Mouse (Mus musculus): Measurements from ENCODE around the gene Ogg1.

The Ogg1 gene

DNA sequence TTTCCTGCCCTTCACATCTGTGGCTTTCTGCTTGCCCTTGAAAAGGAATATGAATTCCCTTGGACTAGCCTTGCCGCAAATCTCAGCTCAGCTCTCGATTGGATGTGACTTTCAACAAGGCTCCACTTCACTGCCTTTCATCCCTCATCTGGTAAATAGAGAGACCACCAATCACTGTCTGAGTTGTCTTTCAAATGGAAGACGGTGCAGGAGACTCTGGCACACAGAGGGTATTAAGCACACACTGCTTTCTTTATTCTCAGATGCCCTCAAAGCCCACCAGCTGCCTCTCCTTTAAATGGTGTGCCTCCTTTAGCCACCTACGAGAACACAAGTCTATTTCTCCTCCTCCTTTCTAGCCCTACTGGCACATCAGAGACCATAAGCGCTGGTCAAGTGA lies 41.8 kb downstream of the Ogg1 start:
- no peak for DNase-seq (ENCODE audit: low read depth, low spot score)

DNA sequence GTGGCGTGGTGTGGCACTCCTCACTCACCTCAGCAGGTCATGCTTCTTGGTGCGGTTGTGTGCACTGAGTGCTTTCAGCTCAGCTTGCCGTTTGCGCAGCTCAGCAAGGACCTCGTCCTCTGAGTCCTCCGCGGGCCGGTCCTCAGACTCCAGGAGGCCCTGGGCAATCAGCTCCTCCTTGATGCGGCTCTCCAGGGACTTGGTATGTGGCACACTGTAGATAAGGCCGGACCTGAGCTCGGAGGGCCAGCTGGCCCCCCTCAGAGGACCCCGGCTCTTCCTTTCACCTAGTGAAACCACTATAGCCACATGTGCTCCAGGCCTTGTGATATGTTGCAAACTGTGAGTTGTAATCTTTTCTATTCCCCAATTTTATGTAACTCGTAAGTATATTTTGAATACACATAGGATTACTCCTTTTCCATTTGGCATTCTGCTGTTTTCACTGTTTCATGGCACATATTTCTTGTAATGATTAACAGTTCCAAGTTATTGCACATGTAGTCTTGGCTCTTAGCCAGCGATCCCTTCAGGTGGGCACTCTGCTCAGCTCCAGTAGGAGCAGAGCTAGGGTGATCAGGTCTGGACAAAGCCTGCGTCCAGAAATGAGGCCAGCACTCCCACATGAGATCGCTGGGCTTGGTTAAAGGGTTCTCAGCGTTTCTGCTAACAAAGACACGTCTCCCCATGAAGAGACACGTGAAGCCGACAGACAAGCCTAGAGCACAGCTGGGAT lies 43.6 kb downstream of the Ogg1 start:
- no peak for DNase-seq (ENCODE audit: low read depth, low spot score)

DNA sequence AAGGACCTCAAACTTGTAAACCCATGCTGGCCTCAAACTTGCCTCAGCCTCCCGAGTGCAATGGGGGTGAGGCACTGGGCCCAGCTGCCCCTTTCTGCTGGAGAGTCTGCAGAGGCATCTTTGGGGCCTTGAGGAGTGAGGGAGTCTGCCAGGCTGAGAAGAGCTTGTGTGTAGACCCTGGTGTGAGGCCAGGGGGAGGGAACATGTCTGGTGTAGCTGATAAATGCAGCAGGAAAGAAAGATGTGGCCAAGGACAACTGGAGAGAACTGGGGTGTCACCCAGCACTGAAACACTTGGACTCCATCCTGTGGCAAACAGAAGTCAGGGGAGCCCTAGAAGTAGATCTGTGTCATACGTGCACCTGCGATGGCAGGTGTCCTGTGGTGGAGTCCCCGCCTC lies 46.7 kb downstream of the Ogg1 start:
- DNase-seq (ENCODE audit: low read depth, low spot score), result no peak

DNA sequence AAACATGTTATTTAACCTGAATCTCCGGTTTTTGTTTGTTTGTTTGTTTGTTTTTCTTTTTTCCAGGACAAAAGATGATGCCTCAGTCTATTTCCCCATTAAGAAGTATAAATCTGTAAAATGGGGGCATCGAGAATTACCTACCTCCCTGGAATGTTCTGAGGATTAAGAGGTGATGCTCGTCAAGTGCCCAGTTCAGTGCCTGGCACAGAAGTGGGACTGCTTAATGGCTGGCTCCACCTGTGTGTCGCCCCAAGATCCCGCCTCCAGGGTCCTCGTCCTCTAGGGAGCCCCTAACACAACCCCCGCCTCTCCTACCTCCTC lies 50.4 kb downstream of the Ogg1 start:
- DNase-seq (ENCODE audit: low read depth, low spot score), result no peak

DNA sequence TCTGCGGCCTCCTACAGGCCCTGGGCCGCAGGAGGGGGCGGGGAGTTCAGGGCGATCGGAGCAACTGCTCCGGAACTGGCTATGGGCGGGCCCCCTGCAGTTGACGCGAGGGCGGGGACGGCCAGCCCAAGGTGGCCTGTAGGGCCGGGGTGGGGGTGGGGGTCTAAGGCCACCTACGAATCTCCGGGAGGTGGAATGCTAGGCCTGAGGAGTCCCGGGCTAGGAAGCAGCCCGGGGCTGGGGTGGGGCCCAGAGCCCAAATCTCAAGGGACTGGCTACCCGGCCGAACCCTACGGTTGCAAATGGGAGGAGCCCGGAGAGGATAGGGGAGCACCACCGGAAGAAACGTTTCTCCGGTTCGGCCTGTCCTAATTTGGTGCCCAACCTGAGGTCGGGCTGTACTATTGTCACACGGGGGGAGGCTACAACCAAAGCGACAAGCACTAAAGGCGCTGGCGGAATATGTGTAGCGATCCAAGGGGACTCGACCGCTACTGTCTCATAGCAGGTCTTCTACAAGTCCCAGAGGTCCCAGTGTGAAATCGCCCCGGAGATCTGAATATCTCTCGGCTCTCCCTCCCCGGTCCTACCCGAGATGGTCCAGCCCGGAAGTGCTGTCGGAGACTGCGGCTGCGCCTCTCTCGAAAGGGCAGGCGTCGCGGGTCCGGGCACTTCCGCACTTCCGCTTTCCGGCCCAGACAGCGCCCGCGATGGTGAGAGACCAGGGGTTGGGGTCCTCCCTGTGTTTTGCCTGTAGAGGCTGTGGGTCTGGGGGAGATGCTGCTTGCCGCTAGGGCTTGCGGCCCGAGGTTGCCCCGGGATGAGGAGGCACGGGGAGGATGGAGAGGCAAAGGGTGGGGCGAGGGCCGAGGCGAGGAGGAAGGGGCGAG lies 51.0 kb downstream of the Ogg1 start, which contains the start of the genes Tada3 and Arpc4:
TSS of gene Tada3 (minus strand) at position 388 of the 890 bp plus-strand sequence.
TSS of gene Arpc4 (plus strand) at position 620 of the 890 bp plus-strand sequence.
- peak; percentile 95 for DNase-seq (ENCODE audit: low read depth, low spot score)

DNA sequence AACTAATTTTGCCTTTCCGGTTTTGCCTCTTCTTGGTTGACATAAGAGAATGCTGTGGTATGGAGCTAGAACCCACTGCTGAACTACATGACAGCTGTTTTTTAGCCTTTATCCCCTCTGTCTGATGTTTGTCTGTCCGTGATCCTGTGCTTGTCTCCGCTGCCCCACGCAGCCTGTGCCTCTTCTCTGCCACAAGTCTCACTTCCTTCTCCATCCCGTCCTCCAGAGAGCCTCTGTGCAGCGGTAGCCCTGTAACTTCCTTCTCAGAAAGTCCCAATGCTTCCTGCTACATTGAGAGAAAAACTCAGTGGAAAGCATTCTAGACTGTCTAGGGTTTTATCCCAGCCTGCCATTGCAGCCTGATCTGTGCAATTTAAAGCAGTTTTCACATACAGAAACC lies 52.5 kb downstream of the Ogg1 start:
- DNase-seq (ENCODE audit: low read depth, low spot score), result no peak

DNA sequence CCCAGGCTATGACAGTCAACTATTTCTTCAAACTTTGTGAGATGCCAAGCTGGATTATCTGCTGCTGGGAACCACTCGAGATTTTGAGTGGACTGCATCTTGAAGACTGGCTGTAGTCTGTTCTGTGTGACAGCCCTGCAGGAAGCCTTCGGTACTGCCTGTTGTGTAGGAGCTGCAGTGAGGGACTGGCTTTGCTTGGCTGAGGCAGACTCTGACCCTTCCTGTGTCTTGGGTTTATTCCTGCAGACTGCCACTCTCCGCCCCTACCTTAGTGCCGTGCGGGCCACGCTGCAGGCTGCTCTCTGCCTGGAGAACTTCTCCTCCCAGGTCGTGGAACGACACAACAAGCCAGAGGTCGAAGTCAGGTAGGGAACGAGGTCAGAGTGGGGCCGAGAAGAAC lies 53.7 kb downstream of the Ogg1 start:
- no peak for DNase-seq (ENCODE audit: low read depth, low spot score)

DNA sequence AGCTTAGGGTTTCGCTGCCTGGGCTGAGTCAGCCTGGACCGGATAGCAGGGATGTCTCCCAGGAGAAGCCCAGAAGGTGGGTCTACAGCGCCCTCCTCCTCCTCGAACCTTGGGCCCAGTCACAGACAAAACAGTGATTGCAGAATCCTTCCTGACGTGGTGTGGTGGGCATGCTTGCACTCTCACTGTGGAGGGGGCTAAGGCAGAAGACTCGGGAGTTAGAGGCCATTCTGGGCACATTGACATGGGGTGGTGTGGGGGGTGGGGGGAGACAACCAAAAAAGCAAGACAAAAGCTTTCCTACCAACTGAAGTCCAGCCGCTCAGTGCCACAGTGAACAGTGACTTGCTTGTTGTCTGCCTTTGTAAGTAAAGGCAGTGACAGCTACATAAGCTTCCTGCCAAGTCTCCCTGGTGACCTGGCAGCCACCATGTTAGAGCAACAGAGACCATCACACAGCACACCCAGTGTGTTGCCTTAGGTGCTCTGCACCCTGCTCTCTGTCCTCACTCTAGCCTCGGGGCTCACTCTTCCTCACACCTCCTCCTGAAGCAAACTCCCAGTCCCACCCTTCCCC lies 57.7 kb downstream of the Ogg1 start:
- DNase-seq (ENCODE audit: low read depth, low spot score), result no peak

Measured in c-Kit-negative CD71-positive TER-119-positive erythroid progenitor cells, embryonic 14.5 days (primary cell).